Mouse (Mus musculus) brain, adult 2 months (tissue): Measurements from ENCODE around the gene Tas2r103.

Experiments used
- DNase-seq: peaks from one replicate; pipeline ENCODE4 v3.0.0; 2011; ENCODE audit warnings: low read depth, low spot score

The Tas2r103 gene

DNA sequence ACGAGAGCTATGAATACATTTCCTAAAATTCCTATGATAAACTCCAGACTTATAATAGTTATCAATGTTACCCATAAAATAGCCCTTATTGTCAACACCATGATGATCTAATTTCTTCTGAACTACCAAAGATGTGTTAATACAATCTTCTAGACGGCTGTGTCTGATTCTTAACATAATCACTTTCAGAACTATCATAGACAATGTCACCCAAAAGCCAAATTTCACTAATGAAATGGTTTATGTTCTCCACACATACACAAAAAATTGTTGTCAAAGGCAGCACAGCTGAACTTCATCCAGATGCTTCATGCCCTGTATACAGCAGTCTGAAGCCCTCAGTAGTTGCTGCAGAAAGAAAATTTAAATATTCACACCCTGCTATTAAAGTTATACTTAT lies at the start of gene Tas2r103:
Gene Tas2r103 (minus strand): TSS at position 101 of the 400 bp plus-strand sequence.
- DNase-seq, result no peak

DNA sequence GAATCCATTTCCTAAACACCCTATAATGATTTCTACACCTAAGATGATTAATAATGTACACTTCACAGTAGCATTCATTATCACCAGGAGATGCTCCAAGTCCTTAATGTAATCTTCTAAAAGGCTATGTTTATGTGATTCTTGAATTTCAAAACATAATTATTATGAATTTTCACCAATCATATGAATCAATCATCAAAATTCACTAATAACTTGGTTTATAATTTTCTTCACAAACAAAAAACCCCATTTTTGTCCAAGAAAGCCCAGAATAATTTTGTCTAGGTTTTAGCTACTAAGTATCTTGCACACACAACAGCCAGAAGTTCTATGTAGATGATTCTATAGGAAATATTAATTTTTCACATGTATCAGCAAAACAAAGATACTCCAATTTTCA lies 18.8 kb upstream of the Tas2r103 start, which contains the start of gene Tas2r140:
Gene Tas2r140 (minus strand): TSS at position 101 of the 400 bp plus-strand sequence.
- no peak for DNase-seq
